Mouse (Mus musculus) hindlimb bud, embryonic 11.5 days (tissue): ENCODE data around the gene Sema5a.

Experiments used
- DNase-seq: peaks from one replicate; pipeline ENCODE4 v3.0.0-alpha.2; 2012; ENCODE audit warnings: low read depth, low spot score; ENCODE audit errors: extremely low spot score

Sema5a gene

GRCm38 (mm10) chr15:32245837-32246670 is 1.4 kb downstream of the Sema5a start:
- peak; percentile 85 for DNase-seq

DNA sequence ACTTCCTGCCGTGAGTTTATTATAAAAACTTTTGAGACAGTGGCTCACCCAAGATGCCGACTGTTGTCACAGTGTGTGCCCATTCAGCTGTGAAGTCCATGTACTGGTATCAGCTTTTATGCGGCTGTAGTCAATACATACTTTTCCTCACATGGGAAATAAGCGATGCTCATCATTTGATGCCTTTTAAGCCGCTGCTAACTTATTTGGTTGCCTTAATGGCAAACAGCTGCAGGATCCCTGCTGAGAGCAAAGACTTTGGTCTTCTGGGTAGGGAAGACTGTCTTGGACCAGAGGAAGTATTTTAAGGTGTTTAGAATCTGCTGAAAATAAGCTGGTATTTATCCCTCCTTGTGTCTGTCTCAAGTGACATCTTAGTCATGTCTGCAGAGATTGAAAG is 2.7 kb downstream of the Sema5a start:
- no peak for DNase-seq

- DNase-seq, result no peak
These were observed 10.2 kb downstream of the Sema5a start for GRCm38 (mm10) chr15:32254806-32255205.

GRCm38 (mm10) chr15:32257340-32257739 is 12.7 kb downstream of the Sema5a start:
- DNase-seq, result no peak

DNA sequence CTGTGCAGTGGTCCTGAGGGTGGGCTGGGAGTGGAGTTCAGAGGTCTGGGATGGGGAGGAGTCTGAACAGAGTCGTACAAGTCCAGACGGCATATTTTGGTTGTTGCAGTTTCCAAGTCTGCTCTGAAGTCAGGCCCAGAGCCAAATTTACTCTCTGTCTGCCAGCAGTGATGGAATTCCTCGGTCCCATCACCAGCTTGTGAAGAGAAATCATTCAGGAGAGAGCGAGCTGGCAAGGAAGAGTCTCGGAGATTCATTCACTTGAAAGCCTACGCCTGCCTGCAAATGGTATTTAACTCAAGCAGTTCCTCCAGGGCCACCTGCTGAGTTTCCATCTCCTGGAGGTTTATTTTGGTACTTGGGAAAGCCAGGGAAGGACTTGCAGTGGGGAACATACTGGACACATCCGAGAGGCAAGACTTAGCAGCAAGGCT is 13.3 kb downstream of the Sema5a start:
- no peak for DNase-seq

GRCm38 (mm10) chr15:32259362-32260096 is 14.9 kb downstream of the Sema5a start:
- no peak for DNase-seq

- DNase-seq, result no peak
These were observed 16.3 kb downstream of the Sema5a start for GRCm38 (mm10) chr15:32260942-32261341.

GRCm38 (mm10) chr15:32263651-32264050 is 19.0 kb downstream of the Sema5a start:
- no peak for DNase-seq

DNA sequence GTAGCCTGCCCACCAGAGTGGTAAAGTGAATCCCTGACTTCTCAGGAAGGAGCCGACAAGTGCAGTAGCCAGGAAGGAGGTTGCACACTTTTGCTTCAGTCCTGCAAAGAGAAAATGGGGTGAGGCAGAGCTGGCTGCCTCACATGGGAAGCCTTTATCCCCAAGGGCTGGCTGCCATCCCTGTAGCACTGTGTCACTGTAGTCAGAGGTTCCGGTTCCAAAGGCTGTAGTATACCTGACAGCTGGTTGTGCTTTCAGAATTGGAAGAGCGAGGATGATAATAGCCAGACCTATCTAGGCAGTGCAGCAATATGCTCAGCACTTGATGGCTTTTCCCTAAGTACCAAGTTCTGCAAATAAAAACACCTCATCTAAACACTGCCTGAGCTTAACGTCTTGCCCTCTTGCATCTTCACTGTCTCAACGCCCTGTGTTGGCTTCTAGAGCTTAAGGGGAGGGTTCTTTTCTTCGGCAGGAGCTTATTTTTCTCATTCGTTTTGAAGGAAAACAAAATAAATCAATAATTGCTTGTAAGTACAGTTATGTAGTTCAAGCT is 20.3 kb downstream of the Sema5a start:
- DNase-seq, result no peak

GRCm38 (mm10) chr15:32265378-32265934 is 20.8 kb downstream of the Sema5a start:
- DNase-seq, result no peak

DNA sequence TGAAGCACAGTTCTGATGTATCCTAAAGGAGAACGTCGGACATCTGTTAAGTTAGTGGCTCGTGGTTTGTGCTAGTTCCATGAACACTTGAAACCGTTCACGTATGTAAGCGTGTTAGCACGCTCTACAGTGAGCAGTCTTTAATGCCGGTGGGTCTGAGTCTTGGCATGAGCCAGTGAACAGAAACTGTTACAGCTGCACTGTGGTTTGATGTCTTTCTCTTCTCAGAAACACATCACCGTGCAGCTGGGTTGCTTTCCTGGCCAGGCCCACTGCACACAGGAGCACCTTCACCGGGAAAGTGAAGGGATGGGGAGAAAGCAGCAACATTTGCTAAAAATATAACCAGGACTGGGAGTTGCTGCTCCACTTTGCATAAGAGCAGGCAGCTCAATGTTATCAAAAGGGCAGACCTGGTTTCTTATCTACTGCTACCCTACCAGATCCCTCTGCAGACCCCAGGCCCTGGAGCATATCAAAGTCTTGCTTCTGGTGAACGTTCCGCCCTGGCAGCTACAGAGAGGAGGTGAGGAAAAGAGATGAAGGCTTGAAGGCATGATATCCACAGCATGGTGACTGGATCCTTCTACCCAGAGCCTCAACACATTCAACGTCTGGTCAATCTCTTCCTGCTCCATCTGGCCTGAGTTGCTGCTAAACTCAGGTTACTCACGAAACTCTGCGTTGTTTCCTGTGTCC is 21.7 kb downstream of the Sema5a start:
- DNase-seq, result no peak

- no peak for DNase-seq
These were observed 25.5 kb downstream of the Sema5a start for GRCm38 (mm10) chr15:32270106-32270505.

DNA sequence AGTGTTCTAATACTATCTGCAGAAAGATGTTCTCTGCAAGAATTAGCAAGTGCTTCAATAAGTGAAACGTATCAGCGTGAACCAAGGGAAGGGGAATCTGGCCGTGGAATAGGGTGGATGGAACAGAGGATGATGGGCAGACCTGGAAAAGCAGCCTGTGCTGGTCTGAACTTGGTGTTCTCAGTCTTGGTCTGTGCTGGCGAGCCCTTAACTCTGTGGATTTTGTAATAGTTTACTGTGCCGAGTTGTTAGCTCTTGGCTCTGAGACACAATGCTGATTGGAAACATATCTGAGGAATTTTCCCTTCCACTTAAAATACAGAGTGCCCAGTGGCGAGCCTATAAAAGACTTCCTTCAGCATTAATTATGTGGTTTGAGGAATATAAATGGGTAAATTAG is 29.3 kb downstream of the Sema5a start:
- no peak for DNase-seq

- DNase-seq, result no peak
These were observed 30.4 kb downstream of the Sema5a start for GRCm38 (mm10) chr15:32275020-32275419.

DNA sequence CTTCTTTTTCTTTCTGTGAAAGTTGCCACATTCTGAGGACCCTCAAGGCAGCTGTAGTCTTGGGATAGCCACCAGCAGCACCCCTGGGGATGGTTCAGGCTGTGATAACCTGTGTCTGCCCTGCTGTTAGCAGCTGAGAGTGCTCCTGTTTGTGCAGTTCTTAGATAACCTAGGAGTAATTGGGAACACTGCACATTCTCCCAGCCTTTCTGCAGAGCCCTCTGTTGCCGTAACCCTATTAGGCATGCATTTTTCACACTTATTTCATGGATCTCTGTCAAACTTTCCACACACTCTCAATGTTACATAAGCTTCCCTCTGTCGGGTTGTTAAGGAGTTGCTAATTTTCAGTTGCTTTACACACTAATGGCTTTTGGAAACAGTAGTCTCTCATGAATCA is 34.0 kb downstream of the Sema5a start:
- no peak for DNase-seq

- DNase-seq, result no peak
These were observed 36.8 kb downstream of the Sema5a start for GRCm38 (mm10) chr15:32281374-32281773.

DNA sequence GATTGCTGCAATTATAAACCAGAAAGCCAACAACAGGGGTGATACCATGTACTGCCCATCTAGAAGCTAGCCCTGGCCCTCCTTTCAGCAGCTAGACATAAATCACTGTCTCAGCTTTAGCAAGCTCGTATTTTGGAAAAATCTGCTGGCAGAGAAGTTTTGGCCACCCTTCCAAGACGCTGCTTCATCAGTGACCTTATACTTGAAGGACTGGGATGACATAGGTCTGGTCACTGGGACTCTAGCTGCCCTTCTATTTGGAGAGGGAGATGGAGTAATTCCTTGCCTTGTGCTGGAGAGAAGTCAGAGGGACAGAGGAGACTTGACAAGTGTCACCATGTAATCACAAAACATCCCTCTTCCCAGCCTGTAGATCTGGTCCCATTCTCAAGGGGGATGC is 40.1 kb downstream of the Sema5a start:
- no peak for DNase-seq

DNA sequence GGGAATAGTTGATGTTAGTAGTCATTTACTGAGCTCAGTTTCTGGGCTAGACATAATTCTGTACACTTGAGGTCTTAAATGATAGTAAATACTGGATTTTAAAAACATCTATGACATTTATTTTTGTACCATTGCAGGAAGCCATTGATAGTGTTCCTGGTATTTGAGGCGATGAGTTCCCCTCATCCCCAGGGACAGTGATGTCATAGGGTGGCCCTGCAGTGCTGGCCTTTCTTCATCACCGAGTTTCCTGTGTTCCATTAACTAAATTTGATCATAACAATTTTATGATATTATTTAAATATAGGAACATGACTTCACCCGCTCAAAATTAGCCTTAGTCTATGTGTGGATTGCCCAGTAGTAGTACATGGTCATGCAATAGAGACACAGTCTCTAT is 41.7 kb downstream of the Sema5a start:
- no peak for DNase-seq

GRCm38 (mm10) chr15:32288480-32288879 is 43.9 kb downstream of the Sema5a start:
- DNase-seq, result no peak

DNA sequence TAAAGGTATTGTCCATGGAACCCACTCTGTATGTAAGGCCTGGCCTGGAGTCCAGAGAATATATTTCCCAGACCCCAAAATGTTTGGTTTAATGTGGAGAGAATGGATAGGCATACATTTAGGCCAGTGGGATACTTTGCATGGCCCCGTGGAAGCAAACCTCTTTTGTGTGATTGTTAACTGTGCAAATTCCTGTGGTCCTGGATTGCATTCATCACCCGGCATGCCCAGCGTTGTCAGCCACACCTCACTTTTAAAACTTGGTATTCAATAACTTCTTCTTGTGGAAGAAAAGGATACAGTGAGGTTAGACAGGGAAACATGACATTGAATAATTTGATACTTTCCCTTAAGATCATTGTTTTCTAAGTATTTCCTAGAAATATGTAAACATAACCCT is 46.4 kb downstream of the Sema5a start:
- no peak for DNase-seq

DNA sequence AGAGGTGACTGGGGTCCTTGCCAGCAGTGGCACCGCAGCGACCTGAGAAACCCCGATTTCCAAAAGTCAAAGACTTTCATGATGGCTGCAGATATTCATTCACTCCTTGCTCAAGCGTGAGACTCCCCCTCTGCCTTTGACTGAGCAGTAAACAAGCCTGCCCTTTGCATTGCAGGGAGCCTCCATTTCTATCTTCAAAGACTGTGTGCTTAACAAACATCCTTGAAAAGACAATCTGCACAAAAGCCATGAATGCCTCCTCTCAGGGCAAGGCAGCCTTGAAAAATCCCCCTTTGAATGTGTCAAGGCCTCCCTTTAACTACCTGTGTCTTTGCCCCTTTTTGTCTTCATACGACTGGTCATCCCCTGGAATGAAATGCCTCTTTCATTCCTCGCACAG is 51.9 kb downstream of the Sema5a start:
- no peak for DNase-seq
